Mouse (Mus musculus) embryo, embryonic 10.5 days (tissue): ENCODE results near the gene Miip.
"Not testable (repeated sequence)": the region's sequence is repeated elsewhere in the genome, so short reads cannot be mapped to it uniquely, and the experiment has no call there.

Source experiments
- DNase-seq: peaks from one replicate; pipeline ENCODE4 v3.0.0-alpha.2; 2015; ENCODE audit warnings: low spot score

Gene Miip

DNA sequence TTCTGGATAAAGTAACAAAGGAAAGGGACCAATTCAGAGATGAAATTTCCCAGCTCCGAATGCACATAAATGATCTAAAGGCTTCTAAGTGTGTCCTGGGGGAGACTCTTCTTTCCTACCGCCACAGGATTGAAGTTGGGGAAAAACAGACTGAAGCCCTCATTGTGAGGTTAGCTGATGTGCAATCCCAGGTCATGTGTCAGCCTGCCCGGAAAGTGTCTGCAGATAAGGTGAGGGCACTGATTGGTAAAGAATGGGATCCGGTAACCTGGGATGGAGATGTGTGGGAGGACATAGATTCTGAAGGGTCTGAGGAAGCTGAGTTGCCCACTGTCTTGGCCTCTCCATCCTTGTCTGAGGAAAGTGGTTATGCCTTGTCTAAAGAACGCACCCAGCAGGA lies 622 bp upstream of the Miip start:
- peak; percentile 24 for DNase-seq

DNA sequence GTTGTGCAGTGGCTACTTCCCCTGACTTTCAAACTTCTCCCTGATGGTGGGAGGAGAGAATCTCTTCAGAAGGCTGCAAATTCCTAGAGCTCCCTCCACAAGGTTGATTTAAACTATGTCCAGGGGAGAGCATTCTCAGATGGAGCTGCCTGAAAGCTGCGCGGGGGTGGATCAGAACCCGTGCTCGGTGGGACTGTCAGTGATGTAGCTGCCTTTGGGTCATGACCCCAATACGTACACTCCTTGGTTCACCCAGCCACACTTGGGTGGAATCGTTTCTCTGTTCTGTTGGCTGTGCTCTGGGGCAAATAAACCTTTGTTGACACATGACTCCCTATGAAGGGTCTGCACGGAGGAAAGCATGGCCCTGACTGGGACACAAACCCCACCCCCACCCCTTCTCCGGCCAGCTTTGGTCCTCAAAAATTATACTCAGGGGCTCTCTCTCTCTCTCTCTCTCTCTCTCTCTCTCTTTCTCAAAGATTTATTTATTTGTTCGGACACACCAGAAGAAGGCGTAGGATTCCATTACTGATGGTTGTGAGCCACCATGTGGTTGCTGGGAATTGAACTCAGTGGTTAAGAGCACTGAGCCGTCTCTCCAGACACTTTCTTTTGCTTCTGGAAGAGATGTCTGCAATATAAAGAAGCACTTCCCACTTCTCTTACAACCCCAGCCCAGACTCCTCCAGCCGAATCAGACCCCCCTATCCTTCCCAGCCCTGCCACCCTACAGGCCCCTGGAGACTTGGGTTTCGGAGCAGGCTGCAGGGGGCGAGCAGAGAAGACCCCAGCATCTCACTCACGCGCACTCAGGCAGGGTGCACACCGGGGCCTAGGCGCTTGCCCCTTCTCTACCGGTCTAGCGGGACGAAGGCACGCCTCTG lies 810 bp downstream of the Miip start:
- DNase-seq, result peak; percentile 26

DNA sequence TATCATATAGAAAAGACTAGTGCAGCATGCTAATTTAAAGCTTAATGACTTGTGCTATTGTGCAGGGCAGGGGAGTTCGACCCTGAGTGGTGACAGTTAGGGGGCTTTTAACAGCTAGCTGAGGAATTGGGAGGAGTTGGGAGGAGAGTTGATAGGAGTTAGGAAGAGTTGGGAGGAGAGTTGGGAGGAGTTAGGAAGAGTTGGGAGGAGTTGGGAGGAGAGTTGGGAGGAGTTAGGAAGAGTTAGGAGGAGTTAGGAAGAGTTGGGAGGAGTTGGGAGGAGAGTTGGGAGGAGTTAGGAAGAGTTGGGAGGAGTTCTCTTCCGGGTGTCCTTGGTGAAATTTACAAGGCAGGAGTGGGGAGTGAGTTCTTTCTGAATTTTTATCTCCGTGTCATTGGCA lies 1.8 kb downstream of the Miip start:
- DNase-seq, result peak; percentile 8

DNA sequence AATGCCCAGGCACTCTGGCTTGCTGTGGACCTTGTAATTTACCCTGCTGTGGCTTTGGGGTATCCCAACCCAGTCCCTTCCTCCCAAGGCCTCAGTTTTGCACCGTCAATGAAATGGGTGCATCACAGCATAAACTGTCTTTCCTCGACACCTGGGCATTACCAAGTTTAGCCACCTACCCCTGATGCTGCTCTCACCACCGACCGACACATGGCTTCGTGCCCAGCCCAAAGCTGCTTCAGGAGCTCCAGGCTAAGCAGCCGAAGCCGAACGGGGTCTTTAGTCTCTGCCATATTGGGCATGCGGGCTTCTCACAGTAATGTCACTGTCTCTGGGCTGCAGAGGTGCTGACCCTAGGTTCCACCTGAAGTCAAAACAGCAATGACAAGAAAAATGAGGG lies 2.6 kb downstream of the Miip start:
- DNase-seq, result no peak

DNA sequence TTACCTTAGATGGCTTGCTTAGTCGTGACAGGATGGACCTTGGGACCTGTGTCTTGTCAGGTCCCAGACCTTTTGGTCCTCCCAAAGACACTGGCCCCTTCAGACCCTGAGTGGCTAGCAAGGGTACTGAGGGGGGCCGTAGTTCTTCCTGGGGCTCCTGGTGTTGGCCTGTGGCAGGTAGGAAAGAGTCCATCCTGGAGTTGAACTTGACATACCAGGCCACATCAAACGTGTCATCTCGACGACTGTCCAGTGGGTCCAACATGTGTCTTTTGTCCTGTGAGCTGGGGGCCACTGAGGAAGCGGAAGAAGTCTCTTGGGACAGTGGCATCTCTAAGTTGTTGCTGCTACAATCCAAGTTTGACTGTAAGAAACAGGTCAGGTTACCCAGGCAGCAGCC lies 3.0 kb downstream of the Miip start:
- DNase-seq, result no peak

DNA sequence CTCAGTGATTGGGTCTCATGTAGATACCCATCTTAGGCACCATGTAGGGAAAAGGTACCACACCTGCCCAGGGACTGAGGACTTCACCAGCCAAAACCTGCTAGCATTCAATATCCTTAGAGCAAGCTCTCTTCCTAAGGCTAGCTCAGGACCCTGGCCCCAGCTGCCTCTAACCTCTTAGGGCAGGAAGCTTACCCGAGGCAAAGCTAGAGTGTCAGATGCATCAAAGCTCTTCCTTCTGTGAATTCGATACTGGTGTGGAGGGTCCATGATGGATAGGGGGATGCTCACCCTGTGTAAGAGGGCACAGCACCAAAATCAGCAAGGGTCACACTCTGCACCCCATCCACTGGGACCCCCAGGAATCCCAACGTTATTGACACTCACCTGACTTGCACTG lies 6.6 kb downstream of the Miip start:
- DNase-seq, result no peak

DNA sequence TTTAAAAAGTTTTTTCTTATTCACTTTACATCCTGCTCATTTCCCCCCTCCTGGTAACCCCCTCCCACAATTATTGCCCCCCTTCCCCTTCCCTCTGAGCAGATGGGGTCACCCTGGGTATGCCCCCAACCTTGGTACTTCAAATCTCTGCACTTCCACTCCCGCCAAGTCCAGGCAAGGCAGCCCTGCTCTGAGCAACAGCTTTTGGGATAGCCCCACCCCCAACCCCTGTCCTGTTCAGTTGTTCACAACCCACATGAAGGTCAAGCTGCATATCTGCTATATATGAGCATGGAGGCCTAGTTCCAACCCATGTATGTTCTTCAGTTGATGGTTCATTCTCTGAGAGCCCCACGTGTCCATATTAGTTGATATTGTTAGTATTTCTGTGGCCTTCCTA lies 17.8 kb downstream of the Miip start:
- no peak for DNase-seq

DNA sequence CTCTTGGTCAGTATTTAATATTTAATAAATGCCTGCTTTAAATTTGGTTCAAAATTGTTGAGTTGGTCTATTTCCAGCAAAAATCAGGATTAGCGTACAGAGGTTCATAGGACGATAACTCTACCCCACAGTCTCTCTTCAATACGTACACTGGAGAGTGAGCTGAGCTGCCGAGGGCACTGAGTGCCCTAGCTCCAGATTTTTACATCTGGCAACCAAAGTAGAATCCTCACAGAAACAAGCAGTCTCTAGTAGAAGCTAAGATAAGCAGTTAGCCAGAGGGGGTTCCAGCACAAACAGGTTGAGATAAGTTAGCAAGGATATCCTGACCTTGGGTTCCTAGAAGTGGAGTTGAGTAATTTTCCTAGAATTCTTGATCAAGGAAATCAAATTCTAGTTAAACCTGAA lies 20.0 kb downstream of the Miip start:
- no peak for DNase-seq

DNA sequence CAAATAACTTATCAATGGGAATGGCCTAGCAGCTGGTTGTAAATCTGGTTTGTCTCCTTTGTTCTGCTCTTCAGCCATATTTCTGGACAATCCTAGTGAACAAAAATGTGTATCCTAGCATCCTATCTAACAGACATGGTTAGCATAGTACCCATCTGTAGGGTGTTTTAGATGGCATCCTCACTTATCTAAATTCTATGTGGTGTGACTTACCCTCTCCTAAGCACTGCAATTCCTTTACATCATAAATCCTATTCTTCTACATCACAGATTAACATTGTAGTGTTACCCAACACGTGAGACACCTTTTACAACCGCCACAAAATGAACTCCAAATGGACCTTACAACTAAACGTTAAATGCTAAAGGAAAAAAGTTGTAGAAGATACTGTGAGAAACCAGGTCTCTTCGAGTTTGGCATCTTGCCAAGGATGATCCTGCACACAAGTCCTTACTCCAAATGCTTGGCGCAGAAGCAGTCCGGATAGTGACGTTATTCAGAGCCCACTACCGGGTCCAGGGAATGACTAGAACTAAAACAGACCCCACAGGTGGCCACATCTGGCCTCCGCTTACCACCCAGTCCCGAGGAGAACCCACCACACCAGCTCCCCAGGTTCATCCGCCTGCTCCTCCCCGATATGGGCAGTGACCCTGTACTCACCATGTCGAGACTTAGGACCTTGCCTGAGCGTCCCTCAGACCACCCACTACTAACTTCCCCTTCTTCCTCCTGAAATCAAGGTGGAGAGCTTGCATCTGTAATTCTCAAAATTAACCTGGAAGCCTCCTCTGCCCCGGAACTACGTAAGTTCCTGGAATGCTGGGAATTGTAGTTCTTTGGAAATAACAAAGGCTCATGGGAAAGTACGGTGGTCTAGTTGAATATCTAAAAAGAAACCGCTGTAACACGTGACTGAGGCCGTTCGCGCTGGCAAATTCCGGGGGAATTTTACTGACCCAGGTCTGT lies 20.7 kb downstream of the Miip start, which contains the start of gene Zfp933:
TSS of gene Zfp933 (minus strand) at position 753 of the 970 bp plus-strand sequence.
- DNase-seq, result peak; percentile 96

DNA sequence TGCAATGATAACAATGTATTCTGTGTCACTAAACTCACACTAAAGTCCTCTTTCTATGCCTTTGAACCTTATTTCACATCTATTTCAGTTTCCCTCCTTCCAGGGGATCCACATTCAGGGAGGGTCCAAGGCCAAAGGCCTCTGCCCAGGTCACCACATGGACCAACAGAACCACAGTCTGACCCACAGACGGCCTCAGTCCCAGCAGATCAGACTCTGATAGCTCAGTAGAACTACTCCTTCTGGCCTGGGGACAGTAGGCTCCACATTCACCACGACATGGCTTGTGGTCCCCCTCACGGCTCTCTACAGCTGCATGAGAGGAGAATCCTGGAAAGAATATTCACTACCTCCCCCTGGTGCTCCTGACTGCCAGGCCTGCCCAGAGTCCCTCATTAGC lies 25.7 kb downstream of the Miip start:
- DNase-seq, result no peak

DNA sequence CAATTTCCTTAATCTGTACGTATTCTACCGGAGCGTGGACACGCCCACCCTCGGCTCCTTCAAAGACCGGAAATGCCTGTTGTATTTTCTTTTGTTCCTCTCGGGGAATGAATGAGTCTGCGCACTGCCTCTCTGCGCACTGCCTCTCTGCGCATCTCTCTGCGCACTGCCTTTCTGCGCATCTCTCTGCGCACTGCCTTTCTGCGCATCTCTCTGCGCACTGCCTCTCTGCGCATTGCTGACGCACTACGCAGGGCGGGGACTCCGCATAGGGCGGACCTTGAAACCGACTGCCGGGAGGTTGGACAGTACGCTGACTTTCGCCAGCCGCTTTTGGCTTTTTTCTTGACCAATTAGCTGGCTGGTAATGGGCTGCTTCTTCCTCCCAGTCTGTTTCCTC lies 29.3 kb downstream of the Miip start:
- DNase-seq, result not testable (repeated sequence)

DNA sequence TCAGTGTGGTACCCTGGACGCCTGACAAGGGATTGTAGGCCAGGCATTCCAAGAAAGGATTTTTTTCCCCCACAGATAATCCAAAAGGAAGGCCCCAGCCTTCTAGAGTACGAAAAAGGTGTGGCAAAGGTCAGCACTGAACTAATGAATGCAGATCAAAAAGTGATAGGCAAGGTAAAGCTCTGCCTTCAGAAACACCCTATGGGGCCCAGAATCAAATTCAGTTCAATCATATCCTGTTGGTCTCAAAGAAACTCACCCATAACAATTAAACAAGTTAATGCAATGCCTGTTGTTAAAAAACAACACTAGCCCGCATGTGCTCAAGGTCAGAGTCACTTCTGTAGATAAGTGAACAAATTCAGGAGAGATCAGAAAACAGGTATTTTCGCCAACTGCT lies 44.2 kb downstream of the Miip start:
- DNase-seq, result no peak

DNA sequence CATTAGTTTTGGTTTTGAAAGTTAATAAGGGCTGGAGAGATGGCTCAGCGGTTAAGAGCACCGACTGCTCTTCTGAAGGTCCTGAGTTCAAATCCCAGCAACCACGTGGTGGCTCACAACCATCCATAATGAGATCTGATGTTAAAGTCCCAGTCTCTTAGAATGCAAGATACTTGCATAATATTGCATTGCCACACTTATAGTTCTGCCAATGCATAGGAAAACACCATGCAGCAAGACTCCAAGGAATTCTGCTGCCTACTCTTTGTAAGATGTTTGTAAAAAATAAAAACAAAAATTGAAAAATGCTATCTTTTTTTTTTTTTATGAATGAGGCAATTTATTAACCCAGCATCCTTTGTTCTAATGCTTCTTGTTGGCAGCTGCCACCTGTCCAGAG lies 47.2 kb downstream of the Miip start:
- DNase-seq, result not testable (repeated sequence)

DNA sequence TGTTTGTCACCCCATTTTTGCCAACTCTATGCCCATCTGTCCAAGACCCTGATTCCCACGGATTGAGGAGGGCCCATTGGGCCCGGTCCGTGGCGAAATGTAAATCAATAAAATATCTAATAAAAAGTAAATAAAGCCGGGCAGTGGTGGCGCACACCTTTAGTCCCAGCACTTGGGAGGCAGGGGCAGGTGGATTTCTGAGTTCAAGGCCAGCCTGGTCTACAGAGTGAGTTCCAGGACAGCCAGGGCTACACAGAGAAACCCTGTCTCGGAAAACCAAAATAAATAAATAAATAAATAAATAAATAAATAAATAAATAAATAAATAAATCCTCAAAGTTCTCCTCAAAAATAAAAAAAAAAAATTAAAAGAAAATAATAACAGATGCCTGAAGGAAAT lies 49.0 kb downstream of the Miip start:
- not testable (repeated sequence) for DNase-seq

DNA sequence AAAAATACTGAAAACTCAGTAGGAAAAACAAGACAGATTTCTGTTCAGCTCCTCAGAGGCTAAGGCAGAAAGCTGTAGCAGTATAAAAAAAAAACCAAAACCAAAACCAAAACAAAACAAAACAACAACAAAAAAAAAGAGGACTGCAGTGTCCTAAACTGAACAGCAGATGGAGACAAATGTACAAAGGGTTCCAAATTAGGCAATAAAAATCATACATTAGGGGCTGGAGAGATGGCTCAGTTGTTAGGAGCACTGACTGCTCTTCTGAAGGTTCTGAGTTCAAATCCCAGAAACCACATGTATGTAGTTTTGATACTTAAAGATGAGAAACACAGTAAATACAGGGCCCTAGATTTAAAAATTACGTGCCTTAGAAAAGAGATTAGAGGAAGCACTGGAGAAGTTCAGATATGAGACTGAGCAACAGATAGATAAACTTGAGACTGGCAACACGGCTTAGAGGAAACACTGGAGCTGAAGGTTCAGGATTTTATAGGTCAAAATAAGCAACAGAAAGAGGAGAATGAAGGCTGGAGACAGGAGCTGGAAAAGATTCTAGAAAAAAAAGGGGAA lies 53.9 kb downstream of the Miip start:
- DNase-seq, result no peak

DNA sequence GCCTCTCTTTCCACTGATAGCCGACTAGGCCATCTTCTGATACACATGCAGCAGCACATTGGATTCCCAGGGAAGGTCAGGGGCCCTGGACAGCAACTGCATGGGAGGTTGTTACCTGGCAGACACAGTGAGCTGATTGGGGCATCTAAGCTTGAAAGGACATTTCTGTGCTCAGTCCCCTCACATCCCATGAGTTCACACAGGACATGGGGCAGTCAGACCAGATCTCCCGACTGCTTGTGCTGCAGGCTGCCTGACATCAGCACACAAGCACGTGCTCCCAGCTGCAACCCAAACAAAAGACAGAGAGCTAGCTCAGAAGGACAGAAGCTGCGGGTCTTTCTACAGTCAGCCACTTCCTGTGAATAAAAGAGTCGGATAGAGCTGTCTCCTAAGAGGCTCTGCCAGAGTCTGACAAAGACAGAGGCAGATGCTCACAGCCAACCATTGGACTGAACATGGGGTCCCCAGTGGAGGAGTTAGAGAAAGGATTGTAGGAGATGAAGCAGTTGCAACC lies 55.3 kb downstream of the Miip start:
- no peak for DNase-seq
